Mouse (Mus musculus) cortical plate, adult 2 months (tissue): ENCODE measurements around the gene Gm45753. TPM values are rescaled to one million over a fixed set of nuclear protein-coding genes. Genes with fewer than 3 reads are reported as not detected.

Source experiments
- H3K27ac ChIP-seq: fragments of 200-500 bp; 2 replicates; pipeline ENCODE4 v1.5.1; 2012; ENCODE audit warnings: low read length, control low read depth, inconsistent platforms; ENCODE audit not compliant: insufficient read depth
- H3K4me1 ChIP-seq: fragments of 200-500 bp; 2 replicates; pipeline ENCODE4 v1.6.1; 2011; ENCODE audit warnings: low read length; ENCODE audit not compliant: control insufficient read depth, insufficient read depth
- H3K4me3 ChIP-seq: fragments of 200-500 bp; 2 replicates; pipeline ENCODE4 v1.5.1; 2011; ENCODE audit warnings: mild to moderate bottlenecking, low read length, control low read depth; ENCODE audit not compliant: insufficient read depth
- CTCF ChIP-seq: fragments of 200-500 bp; IDR thresholded peaks from 2 replicates; pipeline ENCODE4 v1.5.1; 2011; ENCODE audit warnings: mild to moderate bottlenecking, control low read depth, low read length; ENCODE audit not compliant: insufficient read depth; ENCODE audit errors: extremely low read depth
- POLR2A ChIP-seq: fragments of 200-500 bp; IDR thresholded peaks from 2 replicates; pipeline ENCODE4 v1.6.1; 2011; ENCODE audit warnings: mild to moderate bottlenecking, low read length, control low read depth; ENCODE audit not compliant: insufficient read depth; ENCODE audit errors: extremely low read depth
- polyA plus RNA-seq: library from polyadenylated mRNA; depleted of rRNA; stranded (reverse); fragments of >200 nt; gene quantifications from 2 replicates; pipeline ENCODE4 v1.2.3, GENCODE M21; 2012; rRNA removed

Gm45753 gene
- polyA plus RNA-seq, 1 experiment = not detected

- Histone ChIP-seq H3K27ac (no peak overlapping the region), H3K4me3 (no peak overlapping the region), H3K4me1 (no peaks in the 10 kb centered on the region)
- TF ChIP-seq CTCF (no peak), POLR2A (no peak)
These were observed 53.2 kb downstream of the Gm45753 start for GRCm38 (mm10) chr8:45255040-45255439.

GRCm38 (mm10) chr8:45254194-45254842, 53.9 kb downstream of the Gm45753 start:
- Histone ChIP-seq H3K27ac (no peak overlapping the region), H3K4me3 (no peak overlapping the region), H3K4me1 (no peaks in the 10 kb centered on the region)
- TF ChIP-seq CTCF (no peak), POLR2A (no peak)

GRCm38 (mm10) chr8:45253586-45253985, 54.7 kb downstream of the Gm45753 start:
- H3K27ac ChIP-seq = no peak overlapping the region
- H3K4me1 ChIP-seq = no peaks in the 10 kb centered on the region
- no peak overlapping the region for H3K4me3 ChIP-seq
- TF ChIP-seq POLR2A (no peak), CTCF (no peak)

- Histone ChIP-seq H3K4me1 (no peaks in the 10 kb centered on the region), H3K4me3 (no peak overlapping the region), H3K27ac (no peak overlapping the region)
- TF ChIP-seq POLR2A (no peak), CTCF (no peak)
These were observed 55.2 kb downstream of the Gm45753 start for GRCm38 (mm10) chr8:45253111-45253510.

- H3K4me3 ChIP-seq = no peak overlapping the region
- TF ChIP-seq CTCF (no peak), POLR2A (no peak)
These were observed 62.0 kb downstream of the Gm45753 start for GRCm38 (mm10) chr8:45246307-45246706.

GRCm38 (mm10) chr8:45239363-45239762, 68.9 kb downstream of the Gm45753 start:
- TF ChIP-seq POLR2A (no peak), CTCF (no peak)
- H3K4me3 ChIP-seq = no peak overlapping the region
- H3K27ac ChIP-seq = no peak overlapping the region
- no peaks in the 10 kb centered on the region for H3K4me1 ChIP-seq

More at GRCm38 (mm10) chr8:45246307-45246706, 62.0 kb downstream of the Gm45753 start:
- H3K27ac ChIP-seq = no peak overlapping the region
- H3K4me1 ChIP-seq = no peaks in the 10 kb centered on the region

- Histone ChIP-seq H3K27ac (no peak overlapping the region), H3K4me3 (no peak overlapping the region), H3K4me1 (no peaks in the 10 kb centered on the region)
- peak; percentile 46; the same call in 1 of the 2 replicates for TF ChIP-seq CTCF
- no peak for TF ChIP-seq POLR2A
These were observed 70.0 kb downstream of the Gm45753 start for GRCm38 (mm10) chr8:45238282-45238681.

GRCm38 (mm10) chr8:45236164-45236912, 71.9 kb downstream of the Gm45753 start:
- peak; percentile 65 for TF ChIP-seq CTCF
- no peak for TF ChIP-seq POLR2A
- no peak overlapping the region for H3K4me3 ChIP-seq
- H3K4me1 ChIP-seq = no peaks in the 10 kb centered on the region
- no peak overlapping the region for H3K27ac ChIP-seq

GRCm38 (mm10) chr8:45235228-45235627, 73.0 kb downstream of the Gm45753 start:
- Histone ChIP-seq H3K27ac (no peak overlapping the region), H3K4me1 (no peaks in the 10 kb centered on the region), H3K4me3 (no peak overlapping the region)
- TF ChIP-seq CTCF (no peak), POLR2A (no peak)

- H3K4me3 ChIP-seq = no peak overlapping the region
- no peak overlapping the region for H3K27ac ChIP-seq
- H3K4me1 ChIP-seq = no peaks in the 10 kb centered on the region
- TF ChIP-seq POLR2A (no peak), CTCF (no peak)
These were observed 75.0 kb downstream of the Gm45753 start for GRCm38 (mm10) chr8:45233256-45233655.

Other genes starting within 250 kb of the Gm45753 start
- not detected in 2 replicates for gene Mtnr1a, start 239.3 kb downstream of the Gm45753 start, polyA plus RNA-seq
- gene F11, start 46.4 kb downstream of the Gm45753 start, polyA plus RNA-seq = not detected in 2 replicates
- gene Klkb1, start 13.6 kb downstream of the Gm45753 start, polyA plus RNA-seq = 0.06 and 0.08 TPM in 2 replicates
- gene Cyp4v3, start 24.8 kb upstream of the Gm45753 start, polyA plus RNA-seq = 5.4 and 5.6 TPM in 2 replicates
- gene Fam149a, start 73.8 kb upstream of the Gm45753 start, polyA plus RNA-seq = 16.4 and 17.0 TPM in 2 replicates
- gene Tlr3, start 102.6 kb upstream of the Gm45753 start, polyA plus RNA-seq = 11.1 and 11.5 TPM in 2 replicates
- 134 and 136 TPM in 2 replicates for gene Sorbs2, start 199.3 kb upstream of the Gm45753 start, polyA plus RNA-seq